Mouse (Mus musculus): Measurements from ENCODE around the gene Aoc3. TPM values are rescaled to one million over a fixed set of nuclear protein-coding genes. Genes with fewer than 3 reads are reported as not detected.

Aoc3 gene
- total and polyA plus RNA-seq, 3 experiments = 0.62 to 2.2 TPM; not detected in 1

DNA sequence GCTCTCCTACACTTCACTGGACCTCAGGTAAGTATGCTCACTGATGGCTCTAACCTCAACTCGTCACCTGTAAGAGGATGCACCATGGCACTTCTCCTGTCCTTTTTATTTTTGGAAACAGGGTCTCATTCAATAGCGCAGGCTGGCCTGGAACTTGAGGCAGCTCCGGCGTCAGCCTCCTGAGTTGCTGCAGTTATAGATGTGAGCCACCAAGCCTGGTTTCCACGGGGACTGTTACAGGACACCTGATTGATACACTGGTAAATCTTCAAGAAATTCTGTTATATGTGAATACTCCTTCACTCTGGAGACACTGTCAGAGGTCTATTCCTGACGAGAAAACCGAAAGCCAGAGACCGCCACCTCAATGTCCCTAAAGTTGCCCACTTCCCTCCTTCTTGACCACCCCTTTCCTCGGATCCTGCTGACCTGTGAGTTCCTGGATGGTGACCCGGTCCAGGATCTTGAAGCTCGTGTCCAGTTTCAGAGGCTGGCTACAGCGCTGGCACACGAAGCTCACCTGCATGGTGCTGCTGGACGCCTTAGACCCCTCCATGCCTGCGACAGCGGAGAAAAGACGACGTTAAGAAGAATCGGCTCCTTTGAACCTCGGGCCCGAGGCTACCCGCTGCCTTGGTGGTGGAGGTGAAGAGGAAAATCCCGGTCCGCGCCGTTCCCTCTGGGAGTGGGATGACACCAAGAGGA, 29.0 kb upstream of the Aoc3 start:
- TF ChIP-seq MYC (IDR thresholded peaks at IDR 0.05; ENCODE audit: low read depth, low read length) (no peak), GATA1 (IDR thresholded peaks at IDR 0.05; ENCODE audit: low read depth, low read length) (no peak), MEF2A (IDR thresholded peaks at IDR 0.05; ENCODE audit: extremely low read depth, insufficient replicate concordance, low read depth, low read length, poor library complexity, severe bottlenecking) (no peak), POLR2AphosphoS5 (IDR thresholded peaks at IDR 0.05; ENCODE audit: borderline replicate concordance, low read depth, low read length) (no peak), ZNF384 (IDR thresholded peaks at IDR 0.05; ENCODE audit: low read depth, low read length) (no peak), TAL1 (IDR thresholded peaks at IDR 0.05; ENCODE audit: low read length) (no peak), SIN3A (IDR thresholded peaks at IDR 0.05; ENCODE audit: low read length) (no peak), CHD2 (IDR thresholded peaks at IDR 0.05; ENCODE audit: low read length) (no peak), ETS1 (IDR thresholded peaks at IDR 0.05; ENCODE audit: low read depth, low read length) (no peak), POLR2AphosphoS2 (IDR thresholded peaks at IDR 0.05; ENCODE audit: low read length) (no peak), ZKSCAN1 (IDR thresholded peaks at IDR 0.05; ENCODE audit: low read depth, low read length) (no peak), MYB (IDR thresholded peaks at IDR 0.05; ENCODE audit: low read depth, low read length) (no peak), MXI1 (IDR thresholded peaks at IDR 0.05; ENCODE audit: low read depth, low read length) (no peak), POLR2A (IDR thresholded peaks at IDR 0.05; ENCODE audit: control insufficient read depth in 1 of 2, insufficient read depth in 1 of 2, low read depth in 1 of 2, low read length in 2 of 2, poor library complexity in 1 of 2) (no peak), EP300 (IDR thresholded peaks at IDR 0.05; ENCODE audit: low read depth in 1 of 2, low read length in 2 of 2) (no peak), USF1 (IDR thresholded peaks at IDR 0.05; ENCODE audit: low read depth, low read length) (no peak), ELF1 (IDR thresholded peaks at IDR 0.05; ENCODE audit: low read depth, low read length) (no peak)
- Histone ChIP-seq H3K4me1 (ENCODE audit: control insufficient read depth in 1 of 2, insufficient read depth in 2 of 2, low read length in 2 of 2) (peaks cover 5 to 17% of the 10 kb centered on the region in 2 experiments), H3K36me3 (ENCODE audit: control insufficient read depth in 1 of 2, insufficient read depth in 2 of 2, low read length in 2 of 2) (peaks cover 9 to 15% of the 10 kb centered on the region in 2 experiments), H3K4me3 (ENCODE audit: control insufficient read depth in 1 of 2, insufficient read depth in 1 of 2, low read depth in 2 of 2, low read length in 2 of 2) (peak overlapping the region; percentile 80), H3K9ac (ENCODE audit: control insufficient read depth, low read depth, low read length, poor library complexity, severe bottlenecking) (peak overlapping the region; percentile 84), H3K9me3 (replicated peaks; ENCODE audit: insufficient read depth, low read length) (no peaks in the 10 kb centered on the region), H3K27ac (ENCODE audit: control insufficient read depth, low read depth, low read length) (0 out of 2 replicates have a peak overlapping the region, but pooled peaks have one; percentile 11), H3K27me3 (ENCODE audit: control insufficient read depth in 1 of 2, insufficient read depth in 2 of 2, low read length in 2 of 2) (no peaks in the 10 kb centered on the region), H3K79me2 (ENCODE audit: control insufficient read depth, insufficient read depth, low read length, poor library complexity) (peaks cover 29% of the 10 kb centered on the region)
- peak; percentile 54 for DNase-seq (ENCODE audit: low read depth, low spot score)

DNA sequence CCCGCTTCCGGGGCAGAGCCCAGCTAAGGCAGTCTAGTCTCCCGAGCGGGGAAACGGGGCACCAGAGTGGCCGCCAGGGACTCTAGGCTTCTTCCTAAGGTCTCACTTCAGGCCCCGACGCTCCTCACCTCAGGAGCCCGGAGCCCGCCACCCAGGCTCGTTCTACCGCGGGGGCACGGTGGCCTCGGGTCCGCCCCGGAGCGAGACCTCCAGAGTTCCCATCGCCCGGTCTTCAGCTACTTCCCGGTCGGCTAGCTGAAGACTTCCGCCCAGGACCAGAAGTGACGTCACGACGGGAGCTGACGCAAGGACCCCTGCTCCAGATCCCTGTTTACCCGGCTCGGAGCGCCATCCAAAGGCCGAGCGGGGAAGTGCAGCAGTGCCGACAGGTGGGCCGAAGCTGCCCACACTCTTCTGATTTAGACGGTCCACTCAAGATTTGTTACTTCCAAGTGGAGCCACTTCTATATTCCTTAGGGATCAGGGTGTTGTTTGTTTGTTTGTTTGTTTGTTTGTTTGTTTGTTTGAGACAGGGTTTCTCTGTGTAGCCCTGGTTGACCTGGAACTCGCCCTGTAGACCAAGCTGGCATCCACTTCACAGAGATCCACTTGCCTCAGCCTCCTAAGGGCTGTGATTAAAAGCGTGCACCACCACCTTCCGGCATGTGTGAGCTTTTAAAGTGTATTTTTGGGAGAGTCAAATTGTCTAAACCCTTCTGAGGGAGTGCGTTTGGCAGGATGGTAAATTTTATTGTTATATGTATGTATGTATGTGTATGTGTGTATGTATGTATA, 28.2 kb upstream of the Aoc3 start, which contains the start of gene Becn1:
Gene Becn1, minus strand, starts transcription at position 283 of the 795 bp plus-strand sequence.
- Histone ChIP-seq H3K4me1 (ENCODE audit: control insufficient read depth in 1 of 2, insufficient read depth in 2 of 2, low read length in 2 of 2) (peaks cover 5 to 17% of the 10 kb centered on the region in 2 experiments), H3K27ac (ENCODE audit: control insufficient read depth, low read depth, low read length) (0 out of 2 replicates have a peak within 1 kb of the TSS, but pooled peaks have one; percentile 11), H3K36me3 (ENCODE audit: control insufficient read depth in 1 of 2, insufficient read depth in 2 of 2, low read length in 2 of 2) (peaks cover 5 to 15% of the 10 kb centered on the region in 2 experiments), H3K9me3 (replicated peaks; ENCODE audit: insufficient read depth, low read length) (no peaks in the 10 kb centered on the region), H3K9ac (ENCODE audit: control insufficient read depth, low read depth, low read length, poor library complexity, severe bottlenecking) (peak within 1 kb of the TSS; percentile 84), H3K79me2 (ENCODE audit: control insufficient read depth, insufficient read depth, low read length, poor library complexity) (peaks cover 29% of the 10 kb centered on the region), H3K27me3 (ENCODE audit: control insufficient read depth in 1 of 2, insufficient read depth in 2 of 2, low read length in 2 of 2) (no peaks in the 10 kb centered on the region), H3K4me3 (ENCODE audit: control insufficient read depth in 1 of 2, insufficient read depth in 1 of 2, low read depth in 2 of 2, low read length in 2 of 2) (peak within 1 kb of the TSS; percentile 80)
- peak; percentile 98 for DNase-seq (ENCODE audit: low read depth, low spot score)
- TF ChIP-seq NELFE (IDR thresholded peaks at IDR 0.05; ENCODE audit: low read depth, low read length) = peak; percentile 96
- peak; percentile 82 for TF ChIP-seq MXI1 (IDR thresholded peaks at IDR 0.05; ENCODE audit: low read depth, low read length)
- no peak for TF ChIP-seq MEF2A (IDR thresholded peaks at IDR 0.05; ENCODE audit: extremely low read depth, insufficient replicate concordance, low read depth, low read length, poor library complexity, severe bottlenecking)
- peak; percentile 94 for TF ChIP-seq POLR2AphosphoS2 (IDR thresholded peaks at IDR 0.05; ENCODE audit: low read length)
- peak; percentile 46; the same call in 1 of the 2 replicates for TF ChIP-seq MAX (IDR thresholded peaks at IDR 0.05; ENCODE audit: low read length)
- TF ChIP-seq HCFC1 (IDR thresholded peaks at IDR 0.05; ENCODE audit: low read depth, low read length) = peak; percentile 90
- TF ChIP-seq CHD2 (IDR thresholded peaks at IDR 0.05; ENCODE audit: low read length) = no peak
- TF ChIP-seq ZKSCAN1 (IDR thresholded peaks at IDR 0.05; ENCODE audit: low read depth, low read length) = no peak
- TF ChIP-seq TCF12 (IDR thresholded peaks at IDR 0.05; ENCODE audit: low read depth, low read length) = peak; percentile 71
- TF ChIP-seq POLR2AphosphoS5 (IDR thresholded peaks at IDR 0.05; ENCODE audit: borderline replicate concordance, low read depth, low read length) = no peak
- peak; percentile 27; the same call in 1 of the 2 replicates for TF ChIP-seq USF1 (IDR thresholded peaks at IDR 0.05; ENCODE audit: low read depth, low read length)
- TF ChIP-seq SIN3A (IDR thresholded peaks at IDR 0.05; ENCODE audit: low read length) = peak; percentile 93
- TF ChIP-seq NRF1 (IDR thresholded peaks at IDR 0.05; ENCODE audit: insufficient read depth, low read depth, low read length, poor library complexity, severe bottlenecking) = 0 out of 2 replicates have a peak, but pooled peaks have one; percentile 27
- peak; percentile 70 for TF ChIP-seq SMC3 (IDR thresholded peaks at IDR 0.05; ENCODE audit: low read depth, low read length)
- no peak for TF ChIP-seq UBTF (IDR thresholded peaks at IDR 0.05; ENCODE audit: borderline replicate concordance, insufficient read depth, low read depth, low read length)
- no peak for TF ChIP-seq GATA1 (IDR thresholded peaks at IDR 0.05; ENCODE audit: low read depth, low read length)
- peak; percentile 76 for TF ChIP-seq TBP (IDR thresholded peaks at IDR 0.05; ENCODE audit: low read depth, low read length)
- peak; percentile 90 to 97 (median 97) for TF ChIP-seq CTCF (IDR thresholded peaks at IDR 0.05 in 2 of 3, conservative IDR thresholded peaks at IDR 0.05 in 1 of 3; ENCODE audit: control insufficient read depth in 1 of 3, insufficient read depth in 1 of 3, low read depth in 2 of 3, low read length in 3 of 3, poor library complexity in 1 of 3, severe bottlenecking in 1 of 3)

Measured in MEL (cell line).